Mouse (Mus musculus) c-Kit-positive CD71-positive TER-119-negative erythroid progenitor cells, embryonic 14.5 days (primary cell): ENCODE data around the gene Mfsd4b3.
"Not testable (repeated sequence)": the region's sequence is repeated elsewhere in the genome, so short reads cannot be mapped to it uniquely, and the experiment has no call there.

Experiments
- DNase-seq: peaks from one replicate; pipeline ENCODE4 v3.0.0-alpha.2; 2013; ENCODE audit warnings: low read depth

The Mfsd4b3 gene

DNA sequence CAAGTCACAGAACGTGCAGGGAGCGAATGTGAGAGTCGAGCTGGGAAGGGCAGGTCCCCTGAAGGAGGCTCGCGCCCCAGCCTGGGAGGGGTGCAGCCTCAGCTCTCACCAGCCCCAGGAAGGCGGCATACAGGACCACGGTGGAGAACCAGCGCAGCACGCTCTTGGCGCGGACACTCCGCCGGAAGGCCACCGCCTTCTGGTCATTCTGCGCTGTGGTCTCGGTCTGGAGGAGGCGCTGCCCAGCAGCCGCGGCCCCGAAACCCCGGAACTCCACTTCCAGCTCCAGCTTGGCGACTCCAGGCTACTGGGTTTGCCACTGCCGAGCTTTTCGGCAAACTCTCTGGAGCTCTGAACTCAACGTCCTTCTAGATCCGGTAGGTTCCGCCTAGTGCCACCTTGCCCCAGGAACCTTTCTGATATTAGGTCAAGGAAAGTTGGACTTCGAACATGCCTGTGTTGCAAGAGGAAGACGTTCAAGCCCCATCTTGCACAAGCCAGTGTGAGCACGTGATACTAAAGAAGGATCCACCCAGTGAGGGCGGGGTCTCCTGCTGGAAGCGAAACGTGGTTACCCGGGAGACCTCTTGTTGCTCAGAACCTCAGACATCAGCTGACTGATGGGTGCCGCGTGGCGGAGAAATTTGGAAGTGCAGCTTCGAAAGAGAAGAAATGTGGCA, at the start of gene Mfsd4b3:
Mfsd4b3 (minus strand) TSS at position 393 of the 680 bp plus-strand sequence.
- DNase-seq: peak; percentile 96

DNA sequence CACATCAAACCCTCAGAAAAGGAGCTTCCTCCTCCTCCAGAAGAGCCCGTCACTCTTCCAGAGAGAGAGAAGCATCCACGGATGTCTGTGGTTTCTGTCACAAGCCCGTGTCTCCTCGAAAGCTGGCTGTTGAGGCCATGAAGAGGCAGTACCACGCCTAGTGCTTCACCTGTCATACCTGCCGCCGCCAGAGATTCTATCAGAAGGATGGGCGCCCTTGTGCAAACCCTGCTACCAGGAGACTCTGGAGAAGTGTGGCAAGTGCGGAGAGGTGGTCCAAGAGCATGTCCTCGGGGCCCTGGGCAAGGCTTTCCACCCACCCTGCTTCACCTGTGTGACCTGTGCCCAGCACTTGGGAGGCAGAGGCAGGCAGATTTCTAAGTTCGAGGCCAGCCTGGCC, 49.6 kb upstream of the Mfsd4b3 start:
- no peak for DNase-seq

DNA sequence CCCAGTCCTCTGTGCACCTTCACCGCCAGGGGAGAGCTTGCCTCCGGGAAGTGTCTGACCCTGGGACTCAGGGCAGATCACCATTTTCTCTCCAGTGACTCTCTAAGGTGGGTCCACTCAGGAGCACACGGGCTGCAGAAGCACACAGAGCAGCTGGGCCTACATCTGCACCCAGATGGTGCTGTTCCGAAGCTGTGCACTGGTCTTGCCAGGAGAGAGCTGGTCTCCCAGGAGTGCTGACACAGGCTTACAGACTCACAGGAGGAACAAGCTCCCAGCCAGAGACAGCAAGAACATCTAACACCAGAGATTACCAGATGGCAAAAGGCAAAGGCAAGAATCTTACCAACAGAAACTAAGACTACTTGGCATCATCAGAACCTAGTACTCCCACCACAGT, 48.9 kb upstream of the Mfsd4b3 start:
- DNase-seq: not testable (repeated sequence)

DNA sequence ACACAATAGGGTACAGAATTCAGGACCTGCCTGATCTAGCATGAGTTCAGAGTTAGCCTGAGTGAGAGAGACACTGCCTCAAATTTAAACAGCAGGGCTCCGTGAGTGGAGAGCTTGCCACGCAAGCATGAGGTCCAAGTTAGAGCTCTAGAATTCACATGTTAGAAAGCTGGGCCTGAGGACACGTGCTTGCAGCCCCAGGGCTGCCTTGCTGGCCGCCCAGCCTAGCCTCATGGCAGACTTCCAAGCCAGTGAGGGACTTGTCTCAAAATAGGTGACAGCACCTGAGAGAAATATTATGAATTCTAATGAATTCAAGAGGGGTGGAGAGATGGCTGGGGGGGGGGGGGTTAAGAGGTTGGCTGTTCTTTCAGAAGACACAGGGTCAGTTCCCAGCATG, 48.0 kb upstream of the Mfsd4b3 start:
- no peak for DNase-seq

DNA sequence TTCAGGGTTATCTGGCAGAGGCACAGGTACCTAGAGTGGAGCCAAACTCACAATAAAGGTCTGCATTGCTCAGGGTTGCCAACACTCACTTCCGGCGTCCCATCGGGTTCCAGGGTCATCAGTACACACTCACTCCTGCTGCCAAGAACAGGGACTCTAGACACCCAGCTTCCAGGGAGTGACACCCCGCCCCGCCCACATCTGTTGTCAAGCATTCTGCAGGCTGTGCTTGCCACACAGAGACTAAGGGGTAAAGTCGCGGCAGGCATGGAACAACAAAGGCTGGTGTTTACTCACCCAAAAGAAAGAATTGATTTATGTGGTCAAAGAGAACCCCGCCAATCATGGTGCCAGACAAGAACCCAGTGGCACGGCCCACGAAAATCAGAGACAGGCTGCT, 47.0 kb upstream of the Mfsd4b3 start:
- DNase-seq: no peak

DNA sequence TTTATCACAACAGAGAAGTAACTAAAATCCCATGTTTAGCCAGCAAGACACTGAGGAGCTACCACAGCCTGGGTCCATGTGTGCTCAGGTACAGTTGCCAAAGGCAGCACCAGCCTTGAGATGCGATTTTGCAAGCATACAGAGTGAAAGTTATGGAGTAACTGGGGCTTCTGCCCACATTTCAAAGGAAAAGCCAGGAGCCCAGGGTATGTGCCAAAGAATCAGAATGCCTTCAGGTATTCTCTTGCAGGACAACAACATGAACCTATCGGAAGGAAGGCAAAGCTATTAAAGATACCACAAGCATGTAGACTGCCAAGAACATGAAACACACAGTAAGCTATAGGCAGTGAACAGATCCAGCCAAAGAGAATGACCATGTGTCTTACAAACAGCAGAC, 40.8 kb upstream of the Mfsd4b3 start:
- DNase-seq: no peak

DNA sequence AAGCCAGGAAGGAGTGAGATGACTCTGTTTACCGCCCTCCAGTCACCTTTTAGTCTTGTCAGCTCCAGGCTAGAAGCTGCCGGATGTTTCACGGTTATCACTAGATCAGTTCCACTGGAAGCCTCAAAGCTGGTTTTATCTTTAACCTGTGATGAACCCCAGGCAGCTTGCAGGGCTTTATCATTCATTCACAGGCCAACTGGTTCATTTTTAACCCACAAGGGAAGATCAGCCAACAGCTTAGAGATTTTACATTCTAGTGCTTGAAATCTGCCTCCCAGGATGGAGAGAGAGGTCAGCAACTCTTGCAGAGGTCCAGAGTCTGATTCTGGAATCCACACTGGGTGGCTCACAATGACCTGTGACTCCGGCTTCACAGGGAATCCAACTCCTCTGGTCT, 31.2 kb upstream of the Mfsd4b3 start:
- DNase-seq: peak; percentile 34

GRCm38 (mm10) chr10:39986466-39986865, 26.5 kb upstream of the Mfsd4b3 start, which contains the start of gene Mfsd4b5:
TSS of gene Mfsd4b5 (minus strand) at chr10:39986646.
- no peak for DNase-seq

DNA sequence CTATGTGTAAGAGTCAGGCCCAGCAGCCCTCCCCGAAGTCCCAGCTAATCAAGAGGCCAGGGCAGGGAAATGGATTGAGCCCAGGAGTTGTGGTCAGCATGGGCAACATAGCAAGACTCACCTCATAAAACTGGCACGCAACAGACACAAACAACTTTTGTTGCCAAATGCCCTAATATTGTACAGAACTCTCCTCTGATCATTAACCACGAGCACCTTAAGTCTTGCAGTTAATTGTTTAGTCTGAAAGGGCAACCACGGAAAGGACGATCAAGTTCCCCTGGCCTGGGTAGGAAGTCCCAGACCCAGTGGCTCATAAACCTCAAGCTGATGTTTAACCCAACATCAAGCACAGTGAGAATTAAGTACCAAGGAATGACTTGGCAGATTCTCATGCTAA, 22.7 kb upstream of the Mfsd4b3 start:
- no peak for DNase-seq

DNA sequence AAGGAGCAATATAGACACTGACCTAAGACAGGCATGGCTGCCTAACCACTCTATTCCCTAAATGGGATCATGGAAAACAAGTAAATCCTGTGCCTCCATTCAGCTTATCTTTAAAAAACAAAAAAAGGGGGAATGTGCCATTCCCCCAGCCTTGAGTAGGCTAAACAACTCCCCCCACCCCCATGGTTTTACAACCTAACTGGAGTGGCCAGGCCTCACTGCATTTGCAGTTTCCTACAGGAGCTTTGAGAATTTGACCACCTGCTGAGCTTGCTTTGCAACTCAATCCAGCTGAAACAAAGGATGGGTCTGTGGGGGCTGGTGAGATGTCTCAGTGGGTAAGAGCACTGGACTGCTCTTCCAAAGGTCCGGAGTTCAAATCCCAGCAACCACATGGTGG, 18.3 kb upstream of the Mfsd4b3 start:
- no peak for DNase-seq

DNA sequence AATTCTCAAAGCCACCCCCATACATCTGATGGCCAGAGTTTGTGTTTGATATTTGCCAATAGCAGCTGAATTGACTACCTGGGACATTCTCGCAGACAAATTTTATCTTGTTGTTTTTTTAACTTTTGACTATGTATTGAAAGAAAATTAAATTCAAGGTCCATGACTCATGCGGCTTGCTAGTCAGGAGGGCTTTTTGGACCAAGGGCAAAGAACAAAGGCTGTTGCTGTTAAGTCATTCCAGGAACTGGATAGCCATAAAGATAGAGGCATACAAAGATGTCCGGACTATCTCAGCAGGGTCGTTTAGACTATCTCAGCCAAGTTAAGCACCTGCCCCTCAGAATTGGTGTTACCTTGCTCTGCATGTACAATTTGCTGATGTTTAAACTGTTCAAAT, 17.4 kb upstream of the Mfsd4b3 start:
- no peak for DNase-seq

GRCm38 (mm10) chr10:39975771-39976170, 15.8 kb upstream of the Mfsd4b3 start:
- no peak for DNase-seq

DNA sequence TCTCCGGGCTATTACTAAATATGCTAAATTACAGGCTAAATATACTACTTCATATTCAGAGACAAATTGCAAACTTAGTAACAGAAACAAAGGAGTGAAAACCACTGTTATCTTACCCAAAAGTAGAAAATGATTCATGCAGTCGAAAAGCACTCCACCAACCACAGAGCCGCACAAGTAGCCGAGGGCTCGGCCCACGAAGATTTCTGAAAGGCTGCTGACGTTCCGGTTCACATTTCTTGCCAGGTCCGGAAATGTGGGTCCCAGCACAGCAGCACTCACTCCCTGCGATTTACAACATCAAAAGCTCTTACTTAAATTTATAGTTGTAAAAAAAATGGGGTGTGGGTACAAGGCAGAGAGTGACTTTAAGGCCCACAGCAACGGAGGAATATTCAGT, 15.0 kb upstream of the Mfsd4b3 start:
- DNase-seq: no peak

DNA sequence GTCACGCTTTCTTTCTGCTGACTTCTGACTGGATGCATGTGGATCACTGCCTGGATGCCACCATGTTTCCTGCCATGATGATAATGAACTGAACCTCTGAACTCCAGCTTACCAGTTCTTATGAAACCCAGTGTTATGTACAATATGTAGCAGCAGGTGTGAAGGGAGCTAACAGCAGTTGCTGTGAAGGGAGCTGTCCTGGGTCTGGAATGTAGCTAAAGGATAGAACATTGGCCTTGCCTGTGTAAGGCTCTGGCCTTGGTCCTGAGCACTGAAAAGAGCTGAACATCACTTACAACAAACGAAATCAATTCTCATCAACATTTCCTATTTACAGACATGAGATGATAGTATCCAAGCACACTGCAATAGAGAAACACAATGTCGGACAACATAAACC, 7.6 kb upstream of the Mfsd4b3 start:
- no peak for DNase-seq

GRCm38 (mm10) chr10:39961906-39962305, 2.0 kb upstream of the Mfsd4b3 start:
- DNase-seq: no peak

GRCm38 (mm10) chr10:39960441-39960822, 479 bp upstream of the Mfsd4b3 start:
- DNase-seq: no peak

- no peak for DNase-seq
Measured at GRCm38 (mm10) chr10:39958266-39958665, 1.7 kb downstream of the Mfsd4b3 start.

GRCm38 (mm10) chr10:39956340-39956878, 3.5 kb downstream of the Mfsd4b3 start:
- DNase-seq: no peak

DNA sequence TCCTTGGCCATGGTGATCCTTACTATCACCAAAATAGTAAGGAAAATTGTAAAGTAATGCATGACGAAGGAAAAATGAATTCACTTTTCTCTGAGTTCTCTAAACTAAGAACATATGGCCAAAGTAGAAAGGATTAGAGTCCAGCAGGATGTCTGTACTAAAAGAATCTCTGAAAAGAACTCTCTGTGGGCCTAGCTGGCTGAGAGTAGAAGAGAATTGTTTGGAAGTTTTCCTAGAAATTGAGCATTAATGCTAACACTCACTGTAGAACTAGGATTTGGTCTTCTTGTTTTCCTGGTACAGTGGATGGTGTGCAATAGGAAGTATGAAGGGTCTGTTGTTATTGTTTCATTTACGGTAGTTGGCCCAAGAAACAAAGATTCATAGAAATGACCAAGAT, 4.8 kb downstream of the Mfsd4b3 start:
- no peak for DNase-seq

DNA sequence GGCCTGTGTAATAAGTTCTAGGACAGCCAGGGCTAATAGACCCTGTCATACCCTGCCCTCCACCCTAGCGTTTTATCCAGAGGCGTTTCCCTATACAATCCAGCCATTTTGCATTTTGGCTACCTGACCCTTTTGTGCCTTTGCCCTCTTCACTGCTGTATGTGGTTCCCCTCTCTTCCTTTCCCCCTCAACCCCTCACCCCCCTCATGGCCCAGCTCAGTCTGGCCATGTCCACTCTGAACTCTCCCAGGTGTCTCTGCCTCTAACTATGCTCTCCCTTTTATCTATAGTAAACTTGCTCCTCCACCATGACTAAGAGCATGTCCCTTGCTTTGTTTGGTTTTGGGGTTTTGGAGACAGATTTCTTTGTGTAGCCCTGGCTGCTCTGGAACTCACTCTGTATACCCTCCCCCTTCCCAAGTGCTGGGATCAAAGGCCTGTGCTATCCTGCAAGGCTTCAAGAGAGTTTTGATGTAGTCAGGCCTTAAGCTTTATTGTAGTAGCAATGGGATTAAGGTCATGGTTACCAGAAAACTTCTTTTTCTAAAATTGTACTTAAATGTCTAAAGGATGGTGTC, 10.5 kb downstream of the Mfsd4b3 start:
- DNase-seq: no peak

DNA sequence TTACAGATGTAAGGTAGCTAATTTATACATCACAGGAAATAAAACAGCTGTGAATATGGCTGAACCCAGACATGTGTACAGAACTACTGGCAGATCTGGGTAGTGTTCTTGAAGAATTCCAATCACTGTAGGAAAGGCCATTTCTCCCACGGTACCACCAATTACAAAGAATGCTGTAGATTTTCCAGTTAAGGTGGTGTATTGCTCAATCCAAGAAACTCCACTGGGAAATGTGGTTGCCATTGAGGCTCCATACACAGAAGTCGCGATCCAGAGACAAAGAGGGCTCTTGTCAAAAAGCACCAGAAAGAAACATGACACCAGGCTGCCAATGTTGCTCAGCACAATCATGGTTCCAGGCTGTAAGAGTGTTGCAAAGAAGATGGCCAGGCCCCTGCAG, 12.8 kb downstream of the Mfsd4b3 start:
- not testable (repeated sequence) for DNase-seq

GRCm38 (mm10) chr10:39936553-39936952, 23.4 kb downstream of the Mfsd4b3 start:
- no peak for DNase-seq

- no peak for DNase-seq
Measured at GRCm38 (mm10) chr10:39926616-39927139, 33.3 kb downstream of the Mfsd4b3 start, which contains the start of gene Mfsd4b2. TSS of gene Mfsd4b2 (minus strand) at chr10:39926923.
